Mouse (Mus musculus): Measurements from ENCODE around the gene Rae1. TPM values are rescaled to one million over a fixed set of nuclear protein-coding genes. Genes with fewer than 3 reads are reported as not detected.

The Rae1 gene
- polyA plus RNA-seq, 1 experiment from 2014 or later, result 126 TPM

GRCm38 (mm10) chr2:172997748-172998147 lies 2.2 kb upstream of the Rae1 start:
- Histone ChIP-seq H3K27me3 (peaks cover 20% of the 10 kb centered on the region), H3K27ac (replicated peaks) (no peak overlapping the region), H3K4me3 (no peak overlapping the region), H3K9ac (replicated peaks) (no peak overlapping the region), H3K4me1 (peaks cover 16% of the 10 kb centered on the region), H3K36me3 (peaks cover 4% of the 10 kb centered on the region), H3K9me3 (no peaks in the 10 kb centered on the region), H3K4me2 (replicated peaks) (no peak overlapping the region)
- no peak for ATAC-seq (ENCODE audit: low FRiP score, low read depth)
- 73% methylated on average over 11 of the region's 11 CpGs for WGBS

DNA sequence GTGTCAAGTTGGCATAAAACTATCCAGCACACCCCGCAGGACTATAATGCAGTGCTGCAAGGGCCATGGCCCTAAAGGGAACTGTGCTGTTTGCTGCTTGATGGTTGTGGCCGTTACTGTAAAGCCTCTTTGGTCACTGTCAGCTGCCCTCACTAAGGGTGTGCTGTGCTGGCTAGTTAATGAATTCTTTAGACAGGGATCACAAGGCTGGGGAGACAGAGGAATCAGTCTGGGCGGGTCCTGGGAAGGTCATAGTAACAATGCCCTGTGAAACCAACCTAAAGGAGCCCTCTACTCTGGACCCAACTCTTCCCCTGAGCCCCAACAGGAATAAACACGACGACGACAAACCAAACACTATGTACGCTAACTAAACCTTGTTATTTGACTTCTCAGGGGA lies 1.4 kb upstream of the Rae1 start:
- no peak overlapping the region for H3K9ac ChIP-seq (replicated peaks)
- H3K27me3 ChIP-seq, result peaks cover 20% of the 10 kb centered on the region
- H3K36me3 ChIP-seq, result peaks cover 11% of the 10 kb centered on the region
- H3K4me2 ChIP-seq (replicated peaks), result no peak overlapping the region
- H3K9me3 ChIP-seq, result no peaks in the 10 kb centered on the region
- H3K27ac ChIP-seq (replicated peaks), result no peak overlapping the region
- 67% methylated on average over 7 of the region's 7 CpGs for WGBS
- H3K4me1 ChIP-seq, result peaks cover 16% of the 10 kb centered on the region
- H3K4me3 ChIP-seq, result no peak overlapping the region
- ATAC-seq (ENCODE audit: low FRiP score, low read depth), result no peak

DNA sequence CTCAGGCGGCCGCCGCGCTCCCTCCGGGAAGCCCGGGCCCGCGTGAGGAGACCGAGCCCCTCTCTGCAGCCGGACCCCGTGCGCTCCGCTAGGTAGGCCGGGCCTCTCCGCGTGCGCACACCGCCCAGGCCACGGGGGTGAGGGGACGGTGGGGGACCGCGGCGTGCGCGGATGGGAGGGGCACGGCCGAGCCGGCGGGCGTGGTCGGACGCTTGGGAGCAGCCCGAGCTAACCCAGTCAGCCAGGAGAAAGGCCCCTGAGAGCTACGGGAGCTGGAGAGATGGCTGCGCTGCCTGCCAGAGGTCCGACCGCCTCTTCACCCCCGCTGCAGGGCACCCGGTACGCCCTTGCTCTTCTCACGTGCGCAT lies 352 bp downstream of the Rae1 start:
- Histone ChIP-seq H3K9me3 (no peaks in the 10 kb centered on the region), H3K4me2 (replicated peaks) (peak overlapping the region; percentile 96), H3K27ac (replicated peaks) (peak overlapping the region; percentile 90), H3K9ac (replicated peaks) (peak overlapping the region; percentile 98), H3K4me3 (peak overlapping the region; percentile 99), H3K27me3 (peaks cover 17% of the 10 kb centered on the region), H3K4me1 (peaks cover 16% of the 10 kb centered on the region), H3K36me3 (peaks cover 29% of the 10 kb centered on the region)
- under 1% methylated on average over 42 of the region's 42 CpGs for WGBS
- ATAC-seq (ENCODE audit: low FRiP score, low read depth), result peak; percentile 88

- Histone ChIP-seq H3K9ac (replicated peaks) (peak overlapping the region; percentile 98), H3K27ac (replicated peaks) (peak overlapping the region; percentile 90), H3K27me3 (peaks cover 17% of the 10 kb centered on the region), H3K4me2 (replicated peaks) (peak overlapping the region; percentile 96), H3K9me3 (no peaks in the 10 kb centered on the region), H3K4me1 (peaks cover 16% of the 10 kb centered on the region), H3K4me3 (peak overlapping the region; percentile 99), H3K36me3 (peaks cover 34% of the 10 kb centered on the region)
- ATAC-seq (ENCODE audit: low FRiP score, low read depth), result no peak
- 24% methylated on average over 8 of the region's 8 CpGs for WGBS
These were observed 1.0 kb downstream of the Rae1 start for GRCm38 (mm10) chr2:173000921-173001320.

- Histone ChIP-seq H3K27ac (replicated peaks) (no peak overlapping the region), H3K9ac (replicated peaks) (no peak overlapping the region), H3K27me3 (no peaks in the 10 kb centered on the region), H3K9me3 (no peaks in the 10 kb centered on the region), H3K4me2 (replicated peaks) (no peak overlapping the region), H3K4me3 (no peak overlapping the region), H3K4me1 (peaks cover 16% of the 10 kb centered on the region), H3K36me3 (peaks cover 62% of the 10 kb centered on the region)
- no peak for ATAC-seq (ENCODE audit: low FRiP score, low read depth)
- WGBS, result 96% methylated on average over 8 of the region's 8 CpGs
These were observed 3.8 kb downstream of the Rae1 start for GRCm38 (mm10) chr2:173003737-173004136.

DNA sequence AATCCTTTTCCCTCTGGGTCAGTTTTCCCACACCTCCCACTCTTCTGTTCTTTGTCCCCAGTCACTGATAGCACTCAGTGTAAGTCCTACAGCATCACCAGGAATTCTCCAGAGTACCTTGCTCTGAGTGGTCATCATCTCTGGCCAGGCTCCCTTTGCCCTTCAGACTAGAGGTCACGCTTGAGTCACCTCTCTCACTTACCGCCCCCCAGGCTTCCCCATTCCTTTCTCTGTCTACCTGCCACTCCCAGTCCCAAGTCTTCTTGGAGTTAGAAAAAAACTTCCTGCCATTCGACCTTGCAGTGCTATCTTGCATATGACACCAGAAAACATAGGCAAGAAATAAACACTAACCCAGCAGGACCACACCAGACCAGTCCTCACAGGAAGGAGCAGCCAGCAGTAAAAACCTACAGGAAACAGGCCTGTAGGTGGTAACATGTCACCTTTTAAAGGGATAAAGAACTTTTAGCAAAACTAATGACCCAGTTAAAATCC lies 10.4 kb downstream of the Rae1 start:
- Histone ChIP-seq H3K27ac (replicated peaks) (no peak overlapping the region), H3K36me3 (peaks cover 98% of the 10 kb centered on the region), H3K9ac (replicated peaks) (no peak overlapping the region), H3K4me2 (replicated peaks) (no peak overlapping the region), H3K27me3 (no peaks in the 10 kb centered on the region), H3K9me3 (no peaks in the 10 kb centered on the region), H3K4me1 (no peaks in the 10 kb centered on the region), H3K4me3 (no peak overlapping the region)
- 71% methylated on average over 3 of the region's 3 CpGs for WGBS
- no peak for ATAC-seq (ENCODE audit: low FRiP score, low read depth)

DNA sequence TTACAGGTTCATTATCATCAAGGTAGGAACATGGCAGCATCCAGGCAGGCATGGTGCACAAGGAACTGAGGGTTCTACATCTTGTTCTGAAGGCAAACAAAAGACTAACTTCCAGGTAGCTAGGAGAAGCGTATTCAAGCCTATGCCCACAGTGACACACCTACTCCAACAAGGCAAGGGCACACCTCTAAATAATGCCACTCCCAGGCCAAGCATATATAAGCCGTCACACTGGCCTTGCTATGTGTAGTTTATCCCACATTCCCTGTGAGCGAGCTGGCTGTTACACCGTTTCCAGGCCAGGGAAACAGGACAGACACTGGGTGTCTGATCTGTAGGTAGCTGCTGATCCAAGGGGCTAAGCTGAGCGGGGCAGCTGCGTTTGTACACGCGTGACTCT lies 11.5 kb downstream of the Rae1 start:
- ATAC-seq (ENCODE audit: low FRiP score, low read depth), result no peak
- WGBS, result 96% methylated on average over 8 of the region's 8 CpGs
- no peaks in the 10 kb centered on the region for H3K4me1 ChIP-seq
- no peaks in the 10 kb centered on the region for H3K27me3 ChIP-seq
- H3K27ac ChIP-seq (replicated peaks), result no peak overlapping the region
- H3K9ac ChIP-seq (replicated peaks), result no peak overlapping the region
- H3K9me3 ChIP-seq, result no peaks in the 10 kb centered on the region
- H3K4me2 ChIP-seq (replicated peaks), result no peak overlapping the region
- peaks cover 100% of the 10 kb centered on the region for H3K36me3 ChIP-seq
- no peak overlapping the region for H3K4me3 ChIP-seq

GRCm38 (mm10) chr2:173014741-173015287 lies 14.9 kb downstream of the Rae1 start:
- H3K4me1 ChIP-seq, result peaks cover 13% of the 10 kb centered on the region
- H3K4me3 ChIP-seq, result no peak overlapping the region
- no peak overlapping the region for H3K4me2 ChIP-seq (replicated peaks)
- 82% methylated on average over 7 of the region's 7 CpGs for WGBS
- H3K27me3 ChIP-seq, result peaks cover 30% of the 10 kb centered on the region
- peaks cover 68% of the 10 kb centered on the region for H3K36me3 ChIP-seq
- ATAC-seq (ENCODE audit: low FRiP score, low read depth), result no peak
- H3K9me3 ChIP-seq, result no peaks in the 10 kb centered on the region
- H3K9ac ChIP-seq (replicated peaks), result no peak overlapping the region
- H3K27ac ChIP-seq (replicated peaks), result no peak overlapping the region

GRCm38 (mm10) chr2:173017940-173018339 lies 18.0 kb downstream of the Rae1 start:
- Histone ChIP-seq H3K9me3 (no peaks in the 10 kb centered on the region), H3K27me3 (peaks cover 45% of the 10 kb centered on the region), H3K4me1 (peaks cover 25% of the 10 kb centered on the region), H3K4me3 (no peak overlapping the region), H3K9ac (replicated peaks) (no peak overlapping the region), H3K4me2 (replicated peaks) (no peak overlapping the region), H3K27ac (replicated peaks) (no peak overlapping the region), H3K36me3 (peaks cover 37% of the 10 kb centered on the region)
- no peak for ATAC-seq (ENCODE audit: low FRiP score, low read depth)
- WGBS, result 54% methylated on average over 6 of the region's 6 CpGs

DNA sequence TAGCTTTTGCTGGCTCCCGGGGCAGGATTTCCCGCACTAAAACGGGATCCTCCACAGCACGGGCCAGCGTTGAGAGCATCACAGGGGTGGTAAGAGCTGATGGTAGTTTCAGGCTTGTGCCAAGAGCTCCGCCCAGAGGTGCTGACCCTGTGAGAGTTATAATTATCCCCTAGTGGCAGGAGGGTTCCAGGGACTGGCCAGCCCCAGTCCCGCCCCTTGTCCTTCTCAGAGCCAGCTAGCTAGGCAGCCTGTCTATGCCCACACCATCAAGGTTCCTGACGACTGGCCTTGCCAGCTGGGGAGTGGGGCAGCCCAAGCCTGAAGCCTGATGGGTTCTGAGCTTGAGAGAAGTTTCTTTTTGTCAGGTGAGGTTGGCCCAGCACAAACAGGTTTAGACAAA lies 18.7 kb downstream of the Rae1 start:
- no peak for ATAC-seq (ENCODE audit: low FRiP score, low read depth)
- peaks cover 45% of the 10 kb centered on the region for H3K27me3 ChIP-seq
- H3K36me3 ChIP-seq, result peaks cover 30% of the 10 kb centered on the region
- no peak overlapping the region for H3K4me2 ChIP-seq (replicated peaks)
- peaks cover 32% of the 10 kb centered on the region for H3K4me1 ChIP-seq
- no peak overlapping the region for H3K4me3 ChIP-seq
- H3K27ac ChIP-seq (replicated peaks), result no peak overlapping the region
- no peak overlapping the region for H3K9ac ChIP-seq (replicated peaks)
- no peaks in the 10 kb centered on the region for H3K9me3 ChIP-seq
- WGBS, result 27% methylated on average over 8 of the region's 8 CpGs

- H3K36me3 ChIP-seq, result peaks cover 25% of the 10 kb centered on the region
- peak overlapping the region; percentile 2; the same call in 1 of the 2 replicates for H3K9ac ChIP-seq (replicated peaks)
- H3K9me3 ChIP-seq, result no peaks in the 10 kb centered on the region
- H3K4me2 ChIP-seq (replicated peaks), result peak overlapping the region; percentile 53
- H3K4me3 ChIP-seq, result peak overlapping the region; percentile 28
- H3K27me3 ChIP-seq, result peaks cover 45% of the 10 kb centered on the region
- whole genome bisulfite sequencing, result 13% methylated on average over 9 of the region's 9 CpGs
- no peak overlapping the region for H3K27ac ChIP-seq (replicated peaks)
- H3K4me1 ChIP-seq, result peaks cover 39% of the 10 kb centered on the region
- ATAC-seq (ENCODE audit: low FRiP score, low read depth), result 0 out of 2 replicates have a peak, but pooled peaks have one; percentile 0
These were observed 19.4 kb downstream of the Rae1 start for GRCm38 (mm10) chr2:173019322-173019721.

- under 1% methylated on average over 25 of the region's 29 CpGs for WGBS
- Histone ChIP-seq H3K9ac (replicated peaks) (peak overlapping the region; percentile 2; the same call in 1 of the 2 replicates), H3K4me1 (peaks cover 44% of the 10 kb centered on the region), H3K27me3 (peaks cover 45% of the 10 kb centered on the region), H3K4me3 (peak overlapping the region; percentile 28), H3K27ac (replicated peaks) (no peak overlapping the region), H3K9me3 (no peaks in the 10 kb centered on the region), H3K4me2 (replicated peaks) (peak overlapping the region; percentile 53), H3K36me3 (peaks cover 23% of the 10 kb centered on the region)
- ATAC-seq (ENCODE audit: low FRiP score, low read depth), result peak; percentile 67
These were observed 19.9 kb downstream of the Rae1 start for GRCm38 (mm10) chr2:173019790-173020189.

DNA sequence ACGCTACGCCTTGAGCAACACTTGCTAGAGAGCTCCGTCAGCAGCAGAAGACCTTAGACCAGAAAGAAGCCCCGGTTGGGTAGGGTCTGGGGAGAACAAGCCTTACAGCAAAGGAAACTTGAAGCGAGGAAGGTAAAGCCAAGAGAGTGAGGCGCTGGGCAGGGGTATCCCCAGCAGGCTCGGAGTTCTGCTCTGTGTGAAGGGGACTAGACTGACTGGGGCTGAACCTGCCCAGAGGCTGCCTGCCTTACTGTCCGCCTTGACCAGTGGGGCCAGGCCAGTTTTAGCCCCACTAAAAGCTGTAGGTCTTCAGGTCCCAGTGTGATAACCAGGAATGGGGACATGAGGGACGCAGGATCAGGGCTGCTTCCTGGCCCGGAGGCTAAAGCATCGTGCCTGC lies 20.5 kb downstream of the Rae1 start, which contains the start of gene Rbm38:
Gene Rbm38 (plus strand): TSS at position 69 of the 400 bp plus-strand sequence.
- Histone ChIP-seq H3K4me1 (peaks cover 50% of the 10 kb centered on the region), H3K4me3 (peak within 1 kb of the TSS; percentile 28), H3K9ac (replicated peaks) (peak within 1 kb of the TSS; percentile 2; the same call in 1 of the 2 replicates), H3K36me3 (peaks cover 21% of the 10 kb centered on the region), H3K27ac (replicated peaks) (no peak within 1 kb of the TSS), H3K4me2 (replicated peaks) (peak within 1 kb of the TSS; percentile 91), H3K9me3 (no peaks in the 10 kb centered on the region), H3K27me3 (peaks cover 45% of the 10 kb centered on the region)
- no peak for ATAC-seq (ENCODE audit: low FRiP score, low read depth)
- whole genome bisulfite sequencing, result 23% methylated on average over 11 of the region's 11 CpGs

All from midbrain, embryonic 12.5 days (tissue).